Mouse (Mus musculus): ENCODE measurements around the gene Il2ra. TPM values are rescaled to one million over a fixed set of nuclear protein-coding genes. Genes with fewer than 3 reads are reported as not detected.
A peak's percentile ranks its signal among the peaks of the same experiment; 100 is the strongest.
"Not testable (repeated sequence)": the region's sequence is repeated elsewhere in the genome, so short reads cannot be mapped to it uniquely, and the experiment has no call there.

The Il2ra gene
- polyA plus RNA-seq, 1 experiment from 2014 or later = not detected

- Histone ChIP-seq H3K4me2 (ENCODE audit: low read depth, low read length, severe bottlenecking) (no peak overlapping the region), H3K9ac (ENCODE audit: low read length) (no peak overlapping the region), H3K27ac (ENCODE audit: low read depth, low read length) (no peak overlapping the region), H3K27me3 (ENCODE audit: control insufficient read depth, insufficient read depth, low read length) (no peaks in the 10 kb centered on the region), H3K4me3 (ENCODE audit: low read depth, low read length) (no peak overlapping the region), H3K36me3 (ENCODE audit: control insufficient read depth, insufficient read depth, low read length) (no peaks in the 10 kb centered on the region), H3K4me1 (replicated peaks; ENCODE audit: control insufficient read depth, insufficient read depth, low read length) (no peaks in the 10 kb centered on the region), H3K9me3 (ENCODE audit: control insufficient read depth, low read length) (no peaks in the 10 kb centered on the region)
- 81% methylated on average over 2 of the region's 2 CpGs for WGBS
- ATAC-seq (replicated peaks; ENCODE audit: low FRiP score) = no peak
- DNase-seq (ENCODE audit: low spot score) = no peak
These were observed 57.3 kb downstream of the Il2ra start for GRCm38 (mm10) chr2:11699905-11700304.

DNA sequence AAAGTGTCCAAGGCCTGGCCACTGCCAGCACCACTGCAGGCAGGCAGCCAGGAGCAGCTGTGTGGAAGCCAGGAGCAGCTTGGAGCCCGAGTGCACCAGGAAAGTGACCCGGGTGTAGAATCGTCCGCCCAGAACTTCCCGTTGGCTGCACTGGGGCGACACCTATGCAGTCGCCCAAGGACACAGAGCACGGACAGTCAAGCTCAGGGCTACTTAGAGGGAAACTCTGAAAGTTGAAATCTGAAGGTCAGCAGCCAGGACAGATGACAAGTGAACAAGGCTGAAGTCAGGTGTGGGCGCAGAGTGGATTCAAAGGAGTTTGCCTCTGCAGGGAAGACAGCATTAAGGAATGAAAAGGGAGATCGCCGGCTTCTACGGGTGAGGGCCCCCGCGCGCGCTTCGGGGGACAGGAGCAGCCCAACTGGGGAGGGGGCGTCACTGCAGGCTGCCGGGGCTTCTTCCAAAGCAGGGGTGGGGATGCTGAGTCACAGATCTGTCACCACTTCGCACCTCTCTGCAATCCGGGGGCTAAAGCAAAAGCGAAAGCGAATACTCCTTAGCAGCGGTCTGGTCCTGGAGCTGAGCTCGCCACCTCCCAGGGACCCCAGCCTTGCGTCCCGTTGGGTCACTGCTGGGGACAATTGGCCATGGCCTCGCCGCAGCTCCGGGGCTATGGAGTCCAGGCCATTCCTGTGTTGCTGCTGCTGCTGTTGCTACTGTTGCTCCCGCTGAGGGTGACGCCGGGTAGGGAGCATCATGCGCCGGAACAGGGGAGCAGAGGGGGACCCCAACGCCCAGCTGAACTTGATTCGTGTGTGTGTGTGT lies 62.8 kb downstream of the Il2ra start, which contains the start of gene Il15ra:
Gene Il15ra, plus strand, starts transcription at position 90 of the 825 bp plus-strand sequence.
- Histone ChIP-seq H3K9me3 (ENCODE audit: control insufficient read depth, low read length) (no peaks in the 10 kb centered on the region), H3K4me3 (ENCODE audit: low read depth, low read length) (peak within 1 kb of the TSS; percentile 55), H3K27me3 (ENCODE audit: control insufficient read depth, insufficient read depth, low read length) (peaks cover 10% of the 10 kb centered on the region), H3K4me1 (replicated peaks; ENCODE audit: control insufficient read depth, insufficient read depth, low read length) (peaks cover 5% of the 10 kb centered on the region; the same call in 1 of the 2 replicates), H3K27ac (ENCODE audit: low read depth, low read length) (no peak within 1 kb of the TSS), H3K4me2 (ENCODE audit: low read depth, low read length, severe bottlenecking) (peak within 1 kb of the TSS; percentile 94), H3K36me3 (ENCODE audit: control insufficient read depth, insufficient read depth, low read length) (no peaks in the 10 kb centered on the region), H3K9ac (ENCODE audit: low read length) (peak within 1 kb of the TSS; percentile 54)
- DNase-seq (ENCODE audit: low spot score) = peak; percentile 70
- ATAC-seq (replicated peaks; ENCODE audit: low FRiP score) = peak; percentile 57
- 1% methylated on average over 37 of the region's 37 CpGs for WGBS

DNA sequence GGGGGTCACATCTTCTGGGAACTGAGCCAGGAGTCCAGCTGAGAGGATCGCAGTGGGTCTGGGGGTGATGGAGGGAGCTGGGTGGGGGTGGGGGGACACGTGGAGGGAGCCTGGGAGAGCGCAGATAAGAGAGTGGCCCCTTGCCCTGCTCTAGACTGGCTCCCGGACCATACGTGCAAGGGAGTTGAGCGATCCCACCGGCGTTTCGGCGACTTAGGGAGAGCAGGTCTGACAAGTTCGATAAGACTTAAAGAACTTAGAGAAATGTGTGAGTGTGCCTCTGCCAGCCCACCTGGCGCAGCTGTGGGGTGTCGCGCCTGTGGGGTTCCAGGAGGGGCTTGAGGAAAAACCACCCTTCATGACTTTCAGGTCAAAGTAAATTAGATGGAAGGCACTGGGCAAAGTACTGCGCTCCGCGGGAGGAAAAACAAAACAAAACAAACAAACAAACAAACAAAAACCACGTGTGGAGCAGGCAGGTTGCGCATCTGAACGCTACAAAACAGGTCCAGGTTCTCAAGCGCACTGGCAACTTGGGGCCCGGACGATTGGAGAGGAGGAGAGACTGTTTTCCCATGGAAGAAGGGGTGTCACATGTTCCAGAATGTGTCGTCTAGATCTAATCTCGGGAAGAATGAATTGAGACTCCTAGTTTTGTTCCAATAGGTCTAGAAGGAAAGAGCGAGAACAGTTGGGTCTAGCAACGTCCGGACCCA lies 63.6 kb downstream of the Il2ra start:
- H3K36me3 ChIP-seq (ENCODE audit: control insufficient read depth, insufficient read depth, low read length) = no peaks in the 10 kb centered on the region
- peak overlapping the region; percentile 55 for H3K4me3 ChIP-seq (ENCODE audit: low read depth, low read length)
- peak overlapping the region; percentile 94 for H3K4me2 ChIP-seq (ENCODE audit: low read depth, low read length, severe bottlenecking)
- DNase-seq (ENCODE audit: low spot score) (no peak), ATAC-seq (replicated peaks; ENCODE audit: low FRiP score) (peak; percentile 67)
- H3K27me3 ChIP-seq (ENCODE audit: control insufficient read depth, insufficient read depth, low read length) = peaks cover 10% of the 10 kb centered on the region
- no peaks in the 10 kb centered on the region for H3K9me3 ChIP-seq (ENCODE audit: control insufficient read depth, low read length)
- H3K9ac ChIP-seq (ENCODE audit: low read length) = peak overlapping the region; percentile 54
- 3% methylated on average over 28 of the region's 28 CpGs for WGBS
- H3K27ac ChIP-seq (ENCODE audit: low read depth, low read length) = no peak overlapping the region
- H3K4me1 ChIP-seq (replicated peaks; ENCODE audit: control insufficient read depth, insufficient read depth, low read length) = peaks cover 5% of the 10 kb centered on the region; the same call in 1 of the 2 replicates

GRCm38 (mm10) chr2:11706746-11707065 lies 64.1 kb downstream of the Il2ra start:
- H3K4me1 ChIP-seq (replicated peaks; ENCODE audit: control insufficient read depth, insufficient read depth, low read length) = peaks cover 5% of the 10 kb centered on the region; the same call in 1 of the 2 replicates
- WGBS = 34% methylated on average over 6 of the region's 6 CpGs
- no peak overlapping the region for H3K4me3 ChIP-seq (ENCODE audit: low read depth, low read length)
- DNase-seq (ENCODE audit: low spot score) (no peak), ATAC-seq (replicated peaks; ENCODE audit: low FRiP score) (no peak)
- no peaks in the 10 kb centered on the region for H3K36me3 ChIP-seq (ENCODE audit: control insufficient read depth, insufficient read depth, low read length)
- no peak overlapping the region for H3K9ac ChIP-seq (ENCODE audit: low read length)
- no peaks in the 10 kb centered on the region for H3K9me3 ChIP-seq (ENCODE audit: control insufficient read depth, low read length)
- no peak overlapping the region for H3K27ac ChIP-seq (ENCODE audit: low read depth, low read length)
- peak overlapping the region; percentile 94 for H3K4me2 ChIP-seq (ENCODE audit: low read depth, low read length, severe bottlenecking)
- peaks cover 10% of the 10 kb centered on the region for H3K27me3 ChIP-seq (ENCODE audit: control insufficient read depth, insufficient read depth, low read length)

- H3K27ac ChIP-seq (ENCODE audit: low read depth, low read length) = no peak overlapping the region
- DNase-seq (ENCODE audit: low spot score) (no peak), ATAC-seq (replicated peaks; ENCODE audit: low FRiP score) (no peak)
- WGBS = 83% methylated on average over 5 of the region's 5 CpGs
- peaks cover 10% of the 10 kb centered on the region for H3K27me3 ChIP-seq (ENCODE audit: control insufficient read depth, insufficient read depth, low read length)
- H3K4me3 ChIP-seq (ENCODE audit: low read depth, low read length) = no peak overlapping the region
- no peak overlapping the region for H3K9ac ChIP-seq (ENCODE audit: low read length)
- no peak overlapping the region for H3K4me2 ChIP-seq (ENCODE audit: low read depth, low read length, severe bottlenecking)
- peaks cover 5% of the 10 kb centered on the region; the same call in 1 of the 2 replicates for H3K4me1 ChIP-seq (replicated peaks; ENCODE audit: control insufficient read depth, insufficient read depth, low read length)
- H3K36me3 ChIP-seq (ENCODE audit: control insufficient read depth, insufficient read depth, low read length) = no peaks in the 10 kb centered on the region
- no peaks in the 10 kb centered on the region for H3K9me3 ChIP-seq (ENCODE audit: control insufficient read depth, low read length)
These were observed 65.9 kb downstream of the Il2ra start for GRCm38 (mm10) chr2:11708538-11708937.

DNA sequence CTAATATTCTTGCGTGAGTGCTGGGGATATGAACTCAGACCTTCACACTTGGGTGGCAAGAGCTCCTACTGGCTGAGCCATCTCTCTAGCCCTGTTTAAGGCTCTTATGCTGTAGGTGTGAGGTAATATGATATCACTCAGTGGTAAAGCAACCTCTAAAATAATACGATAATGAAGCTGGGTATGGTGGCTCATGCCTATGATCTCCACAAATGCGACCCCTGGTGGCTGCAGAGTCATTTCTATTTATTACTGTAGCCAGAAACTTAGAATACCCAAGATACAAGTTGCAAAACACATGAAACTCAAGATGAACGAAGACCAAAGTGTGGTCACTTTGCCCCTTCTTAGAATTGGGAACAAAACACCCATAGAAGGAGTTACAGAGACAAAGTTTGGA lies 67.5 kb downstream of the Il2ra start:
- H3K4me3 ChIP-seq (ENCODE audit: low read depth, low read length); H3K9ac ChIP-seq (ENCODE audit: low read length); H3K4me1 ChIP-seq (replicated peaks; ENCODE audit: control insufficient read depth, insufficient read depth, low read length); H3K36me3 ChIP-seq (ENCODE audit: control insufficient read depth, insufficient read depth, low read length); H3K27ac ChIP-seq (ENCODE audit: low read depth, low read length); H3K4me2 ChIP-seq (ENCODE audit: low read depth, low read length, severe bottlenecking); DNase-seq (ENCODE audit: low spot score); H3K27me3 ChIP-seq (ENCODE audit: control insufficient read depth, insufficient read depth, low read length); H3K9me3 ChIP-seq (ENCODE audit: control insufficient read depth, low read length); ATAC-seq (replicated peaks; ENCODE audit: low FRiP score): not testable (repeated sequence)
- 62% methylated on average over 4 of the region's 4 CpGs for WGBS

GRCm38 (mm10) chr2:11712483-11712990 lies 69.9 kb downstream of the Il2ra start:
- H3K4me3 ChIP-seq (ENCODE audit: low read depth, low read length) = no peak overlapping the region
- 86% methylated on average over 6 of the region's 6 CpGs for WGBS
- no peaks in the 10 kb centered on the region for H3K9me3 ChIP-seq (ENCODE audit: control insufficient read depth, low read length)
- no peaks in the 10 kb centered on the region for H3K27me3 ChIP-seq (ENCODE audit: control insufficient read depth, insufficient read depth, low read length)
- no peaks in the 10 kb centered on the region for H3K4me1 ChIP-seq (replicated peaks; ENCODE audit: control insufficient read depth, insufficient read depth, low read length)
- no peaks in the 10 kb centered on the region for H3K36me3 ChIP-seq (ENCODE audit: control insufficient read depth, insufficient read depth, low read length)
- H3K4me2 ChIP-seq (ENCODE audit: low read depth, low read length, severe bottlenecking) = no peak overlapping the region
- H3K27ac ChIP-seq (ENCODE audit: low read depth, low read length) = no peak overlapping the region
- ATAC-seq (replicated peaks; ENCODE audit: low FRiP score) (no peak), DNase-seq (ENCODE audit: low spot score) (no peak)
- H3K9ac ChIP-seq (ENCODE audit: low read length) = no peak overlapping the region

GRCm38 (mm10) chr2:11713021-11713420 lies 70.4 kb downstream of the Il2ra start:
- no peak overlapping the region for H3K4me3 ChIP-seq (ENCODE audit: low read depth, low read length)
- WGBS = 73% methylated on average over 3 of the region's 3 CpGs
- no peaks in the 10 kb centered on the region for H3K9me3 ChIP-seq (ENCODE audit: control insufficient read depth, low read length)
- H3K4me1 ChIP-seq (replicated peaks; ENCODE audit: control insufficient read depth, insufficient read depth, low read length) = no peaks in the 10 kb centered on the region
- no peaks in the 10 kb centered on the region for H3K27me3 ChIP-seq (ENCODE audit: control insufficient read depth, insufficient read depth, low read length)
- DNase-seq (ENCODE audit: low spot score) = no peak
- no peaks in the 10 kb centered on the region for H3K36me3 ChIP-seq (ENCODE audit: control insufficient read depth, insufficient read depth, low read length)
- ATAC-seq (replicated peaks; ENCODE audit: low FRiP score) = no peak
- no peak overlapping the region for H3K27ac ChIP-seq (ENCODE audit: low read depth, low read length)
- no peak overlapping the region for H3K9ac ChIP-seq (ENCODE audit: low read length)
- no peak overlapping the region for H3K4me2 ChIP-seq (ENCODE audit: low read depth, low read length, severe bottlenecking)

Measured in forebrain, embryonic 11.5 days (tissue).